Mouse (Mus musculus): ENCODE data around the gene Trpc5. TPM values are rescaled to one million over a fixed set of nuclear protein-coding genes. Genes with fewer than 3 reads are reported as not detected.

The Trpc5 gene
- polyA plus RNA-seq, 2 experiments = 0.28 to 0.50 TPM

- Histone ChIP-seq H3K4me2 (replicated peaks; ENCODE audit: low read depth, low read length, severe bottlenecking) (no peak overlapping the region), H3K4me1 (ENCODE audit: control insufficient read depth, insufficient read depth, low read length) (no peaks in the 10 kb centered on the region), H3K36me3 (ENCODE audit: control insufficient read depth, insufficient read depth, low read length) (no peaks in the 10 kb centered on the region), H3K27me3 (ENCODE audit: control insufficient read depth, insufficient read depth, low read length) (no peaks in the 10 kb centered on the region), H3K4me3 (replicated peaks; ENCODE audit: low read length) (no peak overlapping the region), H3K9me3 (ENCODE audit: control insufficient read depth, low read length) (no peaks in the 10 kb centered on the region), H3K9ac (ENCODE audit: low read depth, low read length, severe bottlenecking) (no peak overlapping the region), H3K27ac (replicated peaks; ENCODE audit: low read depth, low read length) (no peak overlapping the region)
- no peak for TF ChIP-seq POLR2A (IDR thresholded peaks at IDR 0.05; ENCODE audit: borderline replicate concordance, extremely low read depth, insufficient read depth, insufficient read length)
- ATAC-seq (ENCODE audit: low FRiP score, low read depth) (no peak), DNase-seq (ENCODE audit: low spot score) (no peak)
These were observed 350.0 kb downstream of the Trpc5 start for GRCm38 (mm10) chrX:144337938-144338337.

- Histone ChIP-seq H3K4me1 (ENCODE audit: control insufficient read depth, insufficient read depth, low read length) (no peaks in the 10 kb centered on the region), H3K36me3 (ENCODE audit: control insufficient read depth, insufficient read depth, low read length) (no peaks in the 10 kb centered on the region), H3K27me3 (ENCODE audit: control insufficient read depth, insufficient read depth, low read length) (no peaks in the 10 kb centered on the region), H3K9me3 (ENCODE audit: control insufficient read depth, low read length) (no peaks in the 10 kb centered on the region), H3K27ac (replicated peaks; ENCODE audit: low read depth, low read length) (no peak overlapping the region), H3K9ac (ENCODE audit: low read depth, low read length, severe bottlenecking) (no peak overlapping the region), H3K4me3 (replicated peaks; ENCODE audit: low read length) (no peak overlapping the region), H3K4me2 (replicated peaks; ENCODE audit: low read depth, low read length, severe bottlenecking) (no peak overlapping the region)
- ATAC-seq (ENCODE audit: low FRiP score, low read depth) (no peak), DNase-seq (ENCODE audit: low spot score) (no peak)
- no peak for TF ChIP-seq POLR2A (IDR thresholded peaks at IDR 0.05; ENCODE audit: borderline replicate concordance, extremely low read depth, insufficient read depth, insufficient read length)
- 58% methylated on average over 8 of the region's 8 CpGs for WGBS
These were observed 352.5 kb downstream of the Trpc5 start for GRCm38 (mm10) chrX:144335332-144336015.

Other genes with a start within 250 kb of the Trpc5 start
- gene Trpc5os, start 231.6 kb downstream of the Trpc5 start, polyA plus RNA-seq (2012; rRNA removed) = 0.04 TPM in 1 of 2 replicates, not detected in the other
- 0.08 and 0.14 TPM in 2 replicates for gene Trpc5os, start 231.6 kb downstream of the Trpc5 start, polyA plus RNA-seq (2014; fragmentation: Nextera tagmentation; extraction: Ambion mirVana)
- 0.80 and 1.0 TPM in 2 replicates for gene Rtl4, start 727 bp upstream of the Trpc5 start, polyA plus RNA-seq (2012; rRNA removed)
- gene Rtl4, start 727 bp upstream of the Trpc5 start, polyA plus RNA-seq (2014; fragmentation: Nextera tagmentation; extraction: Ambion mirVana) = 0.65 and 1.3 TPM in 2 replicates